Mouse (Mus musculus): ENCODE results near the gene Tef.

Gene Tef

GRCm38 (mm10) chr15:81802001-81802890 is at the start of gene Tef:
TSS of gene Tef (plus strand) at chr15:81802421.
- DNase-seq = peak; percentile 100

DNA sequence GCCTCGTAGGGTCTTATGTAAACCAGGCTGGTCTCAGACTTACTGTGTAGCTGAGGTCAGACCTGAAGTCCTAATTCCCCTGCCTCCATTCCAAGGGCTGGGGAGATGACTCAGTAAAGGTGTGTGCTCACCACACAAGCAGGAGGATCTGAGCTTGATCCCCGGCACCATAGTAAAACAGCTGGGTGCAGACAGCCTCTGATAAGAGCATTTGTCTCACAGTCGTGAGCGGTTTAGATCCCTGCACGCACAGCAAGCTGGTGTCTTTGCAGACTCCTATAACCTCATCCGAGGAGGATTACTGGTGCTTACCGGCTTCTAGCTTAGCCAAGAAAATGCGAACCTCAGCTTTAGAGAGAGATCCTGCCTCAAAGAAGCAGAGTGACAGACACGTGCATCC is 48.6 kb upstream of the Tef start:
- no peak for DNase-seq

DNA sequence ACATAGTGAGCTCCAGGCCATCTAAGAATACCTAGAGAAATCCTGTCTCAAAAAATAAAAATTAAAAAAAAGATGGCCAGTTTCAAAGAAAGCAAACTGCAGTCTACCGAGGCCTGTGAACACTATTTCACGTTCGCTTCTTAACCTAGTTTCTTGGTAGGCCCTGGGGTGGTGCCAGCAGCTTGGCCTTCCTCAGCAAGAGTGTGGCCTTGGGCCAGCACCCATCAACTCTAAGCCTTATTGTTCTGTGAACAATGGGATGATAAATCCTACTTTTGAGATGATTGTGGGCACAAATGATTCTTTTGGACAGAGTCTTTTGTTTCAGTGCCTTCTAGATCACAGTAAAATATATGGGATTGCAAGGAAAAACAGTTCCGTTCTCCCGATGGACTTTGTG is 43.5 kb upstream of the Tef start:
- no peak for DNase-seq

DNA sequence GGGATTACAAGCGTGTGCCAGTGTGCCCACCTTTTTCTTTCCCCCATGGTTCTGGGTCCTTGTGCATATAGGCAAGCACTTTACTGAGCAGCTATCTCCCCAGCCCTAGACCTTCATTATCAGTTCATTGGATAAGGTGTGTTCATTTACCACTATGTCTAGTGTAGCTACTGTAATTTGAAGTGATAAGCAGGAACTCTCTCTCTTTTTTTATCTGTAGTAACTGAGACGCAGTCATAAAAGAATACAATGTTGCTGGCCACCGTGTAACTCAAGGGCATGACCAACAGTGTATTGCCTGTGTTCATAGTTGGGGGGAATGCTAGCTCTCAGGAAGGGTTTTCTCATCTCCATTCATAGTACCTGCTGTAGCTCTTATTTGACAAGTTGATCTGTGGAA is 42.7 kb upstream of the Tef start:
- DNase-seq = no peak

- DNase-seq = no peak
Observed at GRCm38 (mm10) chr15:81760361-81761079, 41.7 kb upstream of the Tef start.

GRCm38 (mm10) chr15:81761381-81761780 is 40.8 kb upstream of the Tef start:
- DNase-seq = no peak

- no peak for DNase-seq
Observed at GRCm38 (mm10) chr15:81761959-81762358, 40.3 kb upstream of the Tef start.

DNA sequence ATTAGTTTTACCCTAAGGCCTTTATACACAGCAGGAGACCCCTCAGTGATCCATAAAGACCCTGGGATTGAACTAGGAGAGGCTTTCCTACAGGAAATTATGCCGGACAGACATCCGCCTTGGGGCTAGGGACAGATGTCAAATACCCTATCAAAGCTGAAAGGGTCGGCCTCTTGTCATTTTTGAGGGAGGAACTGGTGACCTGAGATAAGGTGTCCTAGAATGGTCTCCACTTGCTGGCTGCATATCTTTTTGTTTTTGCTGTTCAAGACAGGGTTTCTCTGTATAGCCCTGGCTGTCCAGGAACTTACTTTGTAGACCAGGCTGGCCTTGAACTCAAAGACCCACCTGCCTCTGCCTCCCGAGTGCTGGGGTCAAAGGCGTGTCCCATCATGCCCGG is 37.6 kb upstream of the Tef start:
- no peak for DNase-seq

GRCm38 (mm10) chr15:81765651-81766050 is 36.6 kb upstream of the Tef start:
- DNase-seq = no peak

DNA sequence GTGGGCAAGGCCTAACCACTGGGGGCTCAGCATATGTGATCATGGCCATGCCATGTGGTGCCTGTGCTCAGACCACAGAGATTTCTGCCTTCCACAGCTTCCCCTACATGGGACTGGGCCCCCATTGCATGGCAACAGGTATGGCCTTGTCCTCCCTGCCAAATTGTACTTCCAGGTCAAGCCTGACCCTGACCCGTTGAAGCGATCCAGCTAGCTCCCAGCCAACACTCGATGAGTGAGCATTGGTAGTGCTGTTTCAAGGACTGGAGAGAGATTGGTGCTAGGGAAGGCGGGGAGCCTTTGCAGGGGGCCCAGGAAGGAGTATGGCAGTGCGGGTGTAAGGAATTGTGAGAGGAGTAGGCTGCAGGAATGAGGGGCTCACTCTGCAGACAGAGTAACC is 35.8 kb upstream of the Tef start:
- DNase-seq = no peak

DNA sequence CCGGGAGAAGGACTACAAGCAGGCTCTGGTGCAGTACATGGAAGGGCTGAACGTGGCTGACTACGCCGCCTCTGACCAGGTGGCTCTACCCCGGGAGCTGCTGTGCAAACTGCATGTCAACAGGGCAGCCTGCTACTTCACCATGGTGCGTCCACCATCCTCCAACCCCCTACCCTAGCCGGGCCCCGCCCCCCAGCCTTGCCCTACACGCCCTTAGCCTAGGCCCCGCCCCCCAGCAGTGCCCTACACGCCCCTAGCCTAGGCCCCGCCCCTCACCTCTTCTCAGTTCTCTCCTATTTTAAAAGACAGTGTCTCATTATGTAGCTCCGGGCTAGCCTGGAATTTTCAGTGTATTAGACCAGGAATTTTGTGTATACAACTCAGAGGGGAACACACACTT is 33.2 kb upstream of the Tef start:
- no peak for DNase-seq

DNA sequence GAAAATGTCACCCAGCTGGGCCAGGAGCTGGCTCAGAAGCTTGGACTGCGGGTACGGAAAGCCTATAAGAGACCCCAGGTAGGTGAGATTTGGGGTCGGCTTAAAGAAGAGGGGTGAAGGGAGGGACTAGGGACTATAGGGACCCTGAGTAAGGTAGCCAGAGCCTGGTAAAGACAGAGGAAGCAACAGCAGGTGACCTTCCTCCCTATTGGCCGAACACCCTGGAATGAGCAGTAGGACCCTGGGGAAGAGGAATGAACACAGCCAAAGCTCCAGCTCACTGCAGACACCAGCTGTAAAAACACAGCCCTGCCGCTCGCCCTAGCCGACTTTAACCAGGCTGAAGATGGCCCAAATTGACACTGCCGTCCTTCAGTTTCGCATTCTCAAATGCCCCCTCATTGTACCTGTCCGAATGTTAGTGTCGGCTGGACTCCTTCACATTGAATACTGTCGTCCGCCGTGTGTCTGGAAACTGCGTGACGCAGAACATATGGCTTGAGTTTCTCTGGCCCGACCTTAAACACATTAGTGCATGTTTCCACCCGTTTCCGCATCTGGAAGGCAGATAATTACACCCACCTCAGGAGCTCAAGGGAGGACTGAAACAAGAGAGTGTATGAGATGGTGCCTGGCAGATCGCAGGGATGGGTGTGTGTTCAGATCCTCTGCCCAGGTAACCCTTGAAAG is 29.6 kb upstream of the Tef start:
- DNase-seq = no peak

DNA sequence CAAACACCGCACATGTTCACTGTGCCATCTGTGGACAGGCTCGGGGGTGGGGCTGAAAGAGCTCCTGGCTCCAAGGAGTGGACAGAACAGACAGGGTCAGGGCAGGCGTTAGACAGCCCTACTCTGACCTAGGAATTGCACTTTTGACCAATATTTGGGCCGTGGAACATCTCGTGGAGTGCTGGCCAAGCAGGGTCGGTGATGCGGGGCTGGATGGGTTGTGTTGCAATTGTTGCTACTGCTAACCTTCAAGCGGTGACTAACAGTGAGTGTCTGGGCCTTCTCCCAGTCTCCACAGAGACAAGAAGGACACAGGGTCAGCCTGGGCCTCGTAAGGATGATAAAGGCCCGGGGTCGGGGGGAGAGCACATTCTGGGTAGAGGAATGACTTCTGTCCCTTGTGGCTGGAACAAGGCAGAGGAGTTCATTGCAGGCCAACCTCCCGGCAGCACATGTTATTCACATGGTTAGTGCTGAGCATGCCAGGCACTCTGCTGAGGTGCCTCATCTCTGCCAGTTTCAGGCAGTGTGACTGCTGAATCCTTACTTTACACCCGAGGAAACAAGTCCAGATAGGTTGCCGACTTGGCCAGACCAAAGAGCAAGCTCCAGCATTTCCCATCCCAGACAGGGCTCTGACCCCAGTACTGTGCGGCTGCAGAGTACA is 27.6 kb upstream of the Tef start:
- no peak for DNase-seq

GRCm38 (mm10) chr15:81776631-81777422 is 25.4 kb upstream of the Tef start:
- DNase-seq = no peak

DNA sequence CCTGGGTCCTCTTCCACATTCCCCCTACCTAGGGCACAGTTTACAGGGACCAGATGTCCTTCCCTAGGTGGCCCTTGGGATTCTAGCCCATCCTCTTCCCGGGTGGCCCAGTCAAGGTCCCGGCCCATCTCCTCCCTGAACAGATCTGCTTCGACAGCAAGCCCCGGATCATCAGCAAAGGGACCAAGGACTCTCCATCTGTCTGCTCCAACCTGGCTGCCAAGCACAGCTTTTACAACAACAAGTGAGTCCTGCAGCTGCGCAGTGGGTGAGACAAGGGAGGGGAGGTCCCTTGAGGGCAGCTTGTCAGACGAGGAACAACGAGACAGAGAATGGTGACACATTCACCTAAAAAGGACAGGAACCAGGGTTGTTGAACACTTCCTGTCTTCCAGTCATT is 20.4 kb upstream of the Tef start:
- DNase-seq = no peak

- DNase-seq = no peak
Observed at GRCm38 (mm10) chr15:81784762-81785161, 17.5 kb upstream of the Tef start.

- DNase-seq = no peak
Observed at GRCm38 (mm10) chr15:81785701-81786100, 16.5 kb upstream of the Tef start.

DNA sequence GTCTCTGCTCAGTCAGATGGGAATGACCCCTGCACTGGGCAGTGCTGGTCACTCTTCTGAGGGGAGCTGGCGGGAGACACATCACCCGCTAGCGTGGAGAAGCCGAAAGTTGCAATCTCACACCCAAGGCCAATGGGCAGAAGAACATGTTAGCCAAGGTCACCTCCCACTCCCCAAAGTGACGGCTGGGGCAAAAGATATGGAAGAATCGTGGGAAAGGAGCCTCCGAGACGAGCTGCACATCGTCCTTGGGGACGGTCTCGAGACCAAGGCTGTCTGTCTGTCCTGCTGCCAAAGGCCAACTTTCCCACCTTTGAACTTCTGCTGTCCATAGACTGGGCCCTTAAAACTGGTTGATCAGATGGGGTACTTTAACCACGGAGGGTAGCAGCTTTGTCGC is 14.7 kb upstream of the Tef start:
- no peak for DNase-seq

DNA sequence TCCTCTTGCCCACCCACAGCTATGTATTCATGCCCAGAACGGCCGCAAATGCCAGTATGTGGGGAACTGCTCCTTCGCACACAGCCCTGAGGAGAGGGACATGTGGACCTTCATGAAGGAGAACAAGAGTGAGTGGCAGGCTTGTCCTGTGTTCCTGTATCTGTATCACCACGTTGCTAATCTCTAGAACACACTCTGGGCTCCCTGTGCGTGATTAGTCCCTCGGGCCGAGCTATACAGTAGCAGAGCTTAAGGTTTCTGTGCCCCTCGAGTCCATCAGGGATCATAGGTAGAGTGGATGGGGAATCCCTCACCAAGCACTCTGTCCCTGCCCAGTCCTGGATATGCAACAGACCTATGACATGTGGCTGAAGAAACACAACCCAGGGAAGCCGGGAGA is 9.8 kb upstream of the Tef start:
- DNase-seq = no peak

- DNase-seq = no peak
Observed at GRCm38 (mm10) chr15:81796228-81796627, 6.0 kb upstream of the Tef start.

DNA sequence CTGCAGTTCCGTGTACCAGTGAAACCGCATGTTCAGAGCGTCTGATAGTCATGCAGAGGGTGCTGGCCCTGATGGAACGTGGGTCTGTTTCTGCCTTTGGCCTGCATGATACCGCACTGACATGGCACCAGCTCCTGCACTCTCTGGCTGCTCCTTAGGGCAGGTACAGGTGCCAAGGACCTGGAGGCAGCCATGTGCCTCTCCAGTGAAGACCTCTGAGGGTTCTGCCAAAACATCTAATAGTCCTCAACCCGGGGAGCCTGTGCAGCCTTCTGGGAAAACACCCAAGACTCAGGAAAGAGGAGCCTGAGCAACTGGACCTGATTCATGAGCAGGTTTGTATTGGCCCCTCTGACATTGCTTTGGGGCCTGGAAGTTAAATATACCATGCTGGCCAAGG is 4.4 kb upstream of the Tef start:
- DNase-seq = no peak

GRCm38 (mm10) chr15:81798421-81798820 is 3.8 kb upstream of the Tef start:
- DNase-seq = no peak
